Mouse (Mus musculus) stomach, postnatal 0 days (tissue): Measurements from ENCODE around the gene Gpr31b.

Source experiments
- CTCF ChIP-seq: IDR thresholded peaks from 2 replicates; pipeline ENCODE4 v1.5.1; 2016; ENCODE audit warnings: antibody characterized with exemption, low read depth, mild to moderate bottlenecking, moderate library complexity
- EP300 ChIP-seq: optimal IDR thresholded peaks from 2 replicates; pipeline ENCODE3; 2016; ENCODE audit warnings: antibody characterized with exemption

DNA sequence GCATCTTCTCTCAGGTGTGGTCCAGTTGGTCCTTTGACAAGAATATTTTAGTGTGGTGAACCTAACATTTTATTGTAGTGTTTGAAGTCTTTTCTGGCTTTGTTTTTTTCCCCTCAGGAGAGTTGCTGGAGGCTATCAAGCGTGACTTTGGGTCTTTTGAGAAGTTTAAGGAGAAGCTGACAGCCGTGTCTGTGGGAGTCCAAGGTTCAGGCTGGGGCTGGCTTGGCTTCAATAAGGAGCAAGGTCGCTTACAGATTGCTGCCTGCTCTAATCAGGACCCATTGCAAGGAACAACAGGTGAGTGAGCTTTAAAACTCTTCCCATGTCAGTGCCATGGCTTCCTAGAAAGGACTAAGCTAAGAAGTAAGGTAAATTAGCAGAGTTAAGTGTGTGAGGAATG lies 38.8 kb downstream of the Gpr31b start:
- TF ChIP-seq CTCF = no peak
- no peak for TF ChIP-seq EP300
